Mouse (Mus musculus): ENCODE measurements at regions not wholly inside any gene's neighbourhood (a gene's known extent, or its start where the extent isn't known, plus 50 kb on each side); places are given as distances from the start of the nearest gene placed in this dataset.

GRCm38 (mm10) chr6:13523463-13524202 is 84.3 kb downstream of the Tmem168 start:
- DNase-seq (ENCODE audit: low spot score in 2 of 2): no peak

- DNase-seq (ENCODE audit: low spot score in 2 of 2): no peak
Measured at GRCm38 (mm10) chr6:13514126-13514525, 93.8 kb downstream of the Tmem168 start.

GRCm38 (mm10) chr6:13476493-13477129 is 131.3 kb downstream of the Tmem168 start:
- no peak for DNase-seq (ENCODE audit: low spot score in 2 of 2)

GRCm38 (mm10) chr6:13449160-13449787 is 158.6 kb downstream of the Tmem168 start:
- no peak for DNase-seq (ENCODE audit: low spot score in 2 of 2)

- DNase-seq (ENCODE audit: low spot score in 2 of 2): peak in 1 of 2 experiments; percentile 15
Measured at GRCm38 (mm10) chr6:13413768-13414167, 189.0 kb upstream of the Vwde start.

GRCm38 (mm10) chr6:13413092-13413491 is 188.3 kb upstream of the Vwde start:
- no peak for DNase-seq (ENCODE audit: low spot score in 2 of 2)

GRCm38 (mm10) chr6:13384469-13384868 is 159.7 kb upstream of the Vwde start:
- no peak for DNase-seq (ENCODE audit: low spot score in 2 of 2)

GRCm38 (mm10) chr6:13383211-13383610 is 158.4 kb upstream of the Vwde start:
- no peak for DNase-seq (ENCODE audit: low spot score in 2 of 2)

GRCm38 (mm10) chr6:13380819-13381218 is 156.1 kb upstream of the Vwde start:
- no peak for DNase-seq (ENCODE audit: low spot score in 2 of 2)

- no peak for DNase-seq (ENCODE audit: low spot score in 2 of 2)
Measured at GRCm38 (mm10) chr6:13379727-13380126, 155.0 kb upstream of the Vwde start.

GRCm38 (mm10) chr6:13373896-13374295 is 149.1 kb upstream of the Vwde start:
- DNase-seq (ENCODE audit: low spot score in 2 of 2): no peak

- no peak for DNase-seq (ENCODE audit: low spot score in 2 of 2)
Measured at GRCm38 (mm10) chr6:13369709-13370296, 145.0 kb upstream of the Vwde start.
